In genomic region chr13:107325707-107326495, GRCm38 (mm10) we compare ENCODE assay signal across 7 mouse cellular contexts.
DNase-seq lines count a peak whose midpoint lies in the region; ATAC-seq and TF ChIP-seq lines count a peak whose summit lies in the region.

No protein-coding gene starts in this region.

- H3K27ac ChIP-seq in MEL (ENCODE audit: control insufficient read depth, low read depth, low read length), result no peak overlapping the region
- H3K27ac ChIP-seq in lung, postnatal 0 days (ENCODE audit: low read length), result no peak overlapping the region

- no peak overlapping the region for H3K4me2 ChIP-seq in lung, postnatal 0 days (replicated peaks; ENCODE audit: low read depth, low read length)

- H3K4me3 ChIP-seq in MEL (ENCODE audit: control insufficient read depth in 1 of 2, insufficient read depth in 1 of 2, low read depth in 2 of 2, low read length in 2 of 2), result no peak overlapping the region
- H3K4me3 ChIP-seq in lung, postnatal 0 days (ENCODE audit: low read depth, low read length), result no peak overlapping the region

- no peak overlapping the region for H3K9ac ChIP-seq in MEL (ENCODE audit: control insufficient read depth, low read depth, low read length, poor library complexity, severe bottlenecking)
- H3K9ac ChIP-seq in lung, postnatal 0 days (replicated peaks; ENCODE audit: low read depth), result no peak overlapping the region

- TF ChIP-seq CTCF in MEL (IDR thresholded peaks at IDR 0.05 in 2 of 3, conservative IDR thresholded peaks at IDR 0.05 in 1 of 3; ENCODE audit: control insufficient read depth in 1 of 3, insufficient read depth in 1 of 3, low read depth in 2 of 3, low read length in 3 of 3, poor library complexity in 1 of 3, severe bottlenecking in 1 of 3), result peak; percentile 78 to 85 (median 79)
- peak; percentile 98 for TF ChIP-seq CTCF in lung, postnatal 0 days (IDR thresholded peaks at IDR 0.05)

- peak; percentile 53 for ATAC-seq in lung, postnatal 0 days

- H3K4me1 ChIP-seq in MEL (ENCODE audit: control insufficient read depth in 1 of 2, insufficient read depth in 2 of 2, low read length in 2 of 2), result no peaks in the 10 kb centered on the region
- no peaks in the 10 kb centered on the region for H3K4me1 ChIP-seq in lung, postnatal 0 days (ENCODE audit: insufficient read depth, low read depth, low read length)

- no peaks in the 10 kb centered on the region for H3K9me3 ChIP-seq in MEL (replicated peaks; ENCODE audit: insufficient read depth, low read length)
- H3K9me3 ChIP-seq in lung, postnatal 0 days (ENCODE audit: low read length), result no peaks in the 10 kb centered on the region

- H3K79me2 ChIP-seq in MEL (ENCODE audit: control insufficient read depth, insufficient read depth, low read length, poor library complexity), result no peaks in the 10 kb centered on the region

- TF ChIP-seq POLR2A in MEL (IDR thresholded peaks at IDR 0.05; ENCODE audit: control insufficient read depth in 1 of 2, insufficient read depth in 1 of 2, low read depth in 1 of 2, low read length in 2 of 2, poor library complexity in 1 of 2), result no peak

- H3K27me3 ChIP-seq in MEL (ENCODE audit: control insufficient read depth in 1 of 2, insufficient read depth in 2 of 2, low read length in 2 of 2), result peaks cover 0 to 3% of the 10 kb centered on the region in 2 experiments; a peak in 2 of 4 replicates
- no peaks in the 10 kb centered on the region for H3K27me3 ChIP-seq in lung, postnatal 0 days (replicated peaks; ENCODE audit: insufficient read depth, low read length)

- TF ChIP-seq EP300 in MEL (IDR thresholded peaks at IDR 0.05; ENCODE audit: low read depth in 1 of 2, low read length in 2 of 2), result no peak
- TF ChIP-seq EP300 in lung, postnatal 0 days (IDR thresholded peaks at IDR 0.05), result no peak

- peak; percentile 6 for DNase-seq in CD4-positive helper T cell, adult 2 months (ENCODE audit: low read depth, low spot score)
- DNase-seq in MEL (ENCODE audit: low read depth, low spot score), result peak; percentile 52
- peak; percentile 77 for DNase-seq in cerebellum, adult 8-10 months
- peak; percentile 32 for DNase-seq in forelimb bud, embryonic 11.5 days (ENCODE audit: low read depth, low spot score)
- DNase-seq in kidney, postnatal 25 days, result peak; percentile 60 to 74
- peak; percentile 78 for DNase-seq in lung, postnatal 0 days (ENCODE audit: low spot score)
- DNase-seq in right cerebral cortex, postnatal 25 days, result peak; percentile 58

- H3K36me3 ChIP-seq in MEL (ENCODE audit: control insufficient read depth in 1 of 2, insufficient read depth in 2 of 2, low read length in 2 of 2), result no peaks in the 10 kb centered on the region
- no peaks in the 10 kb centered on the region for H3K36me3 ChIP-seq in lung, postnatal 0 days (ENCODE audit: insufficient read depth, low read length)

- TF ChIP-seq RAD21 in MEL (IDR thresholded peaks at IDR 0.05; ENCODE audit: low read depth, low read length), result peak; percentile 87

- WGBS in lung, postnatal 0 days, result 51% methylated on average over 3 of the region's 3 CpGs

TF ChIP-seq in MEL, 35 proteins besides CTCF, POLR2A, EP300 and RAD21:
- no peak for TF ChIP-seq MAFK (IDR thresholded peaks at IDR 0.05; ENCODE audit: borderline replicate concordance, low read depth, low read length)
- no peak for TF ChIP-seq USF2 (IDR thresholded peaks at IDR 0.05; ENCODE audit: borderline replicate concordance in 1 of 2, insufficient read depth in 1 of 2, low read depth in 1 of 2, low read length in 2 of 2)
- no peak for TF ChIP-seq MXI1 (IDR thresholded peaks at IDR 0.05; ENCODE audit: low read depth, low read length)
- TF ChIP-seq ZMIZ1 (IDR thresholded peaks at IDR 0.05; ENCODE audit: low read depth, low read length), result no peak
- TF ChIP-seq MYB (IDR thresholded peaks at IDR 0.05; ENCODE audit: low read depth, low read length), result no peak
- no peak for TF ChIP-seq POLR2AphosphoS5 (IDR thresholded peaks at IDR 0.05; ENCODE audit: borderline replicate concordance, low read depth, low read length)
- no peak for TF ChIP-seq NRF1 (IDR thresholded peaks at IDR 0.05; ENCODE audit: insufficient read depth, low read depth, low read length, poor library complexity, severe bottlenecking)
- no peak for TF ChIP-seq TBP (IDR thresholded peaks at IDR 0.05; ENCODE audit: low read depth, low read length)
- no peak for TF ChIP-seq GATA1 (IDR thresholded peaks at IDR 0.05; ENCODE audit: low read depth, low read length)
- TF ChIP-seq KAT2A (conservative IDR thresholded peaks at IDR 0.05; ENCODE audit: low read depth, low read length), result no peak
- no peak for TF ChIP-seq ZKSCAN1 (IDR thresholded peaks at IDR 0.05; ENCODE audit: low read depth, low read length)
- peak; percentile 68; the same call in 1 of the 2 replicates for TF ChIP-seq ZC3H11A (IDR thresholded peaks at IDR 0.05; ENCODE audit: low read depth, low read length)
- no peak for TF ChIP-seq POLR2AphosphoS2 (IDR thresholded peaks at IDR 0.05; ENCODE audit: low read length)
- no peak for TF ChIP-seq SIN3A (IDR thresholded peaks at IDR 0.05; ENCODE audit: low read length)
- peak; percentile 74 for TF ChIP-seq SMC3 (IDR thresholded peaks at IDR 0.05; ENCODE audit: low read depth, low read length)
- no peak for TF ChIP-seq BHLHE40 (IDR thresholded peaks at IDR 0.05; ENCODE audit: borderline replicate concordance, low read depth, low read length)

Comparison
In these comparisons a context has a peak if more than half of its experiments do, and no peak if none do; other contexts are left out.
1. DNase-seq: peak in every context shown above with its lines; median percentile 78 in lung, postnatal 0 days; 77 in cerebellum, adult 8-10 months; 67 in kidney, postnatal 25 days; 58 in right cerebral cortex, postnatal 25 days; 52 in MEL; 32 in forelimb bud, embryonic 11.5 days; 6 in CD4-positive helper T cell, adult 2 months.